Mouse (Mus musculus) cerebellum, adult 2 months (tissue): ENCODE data around the gene Tbc1d22b.

ENCODE experiments used
- CTCF ChIP-seq: fragments of 200-500 bp; IDR thresholded peaks from 2 replicates; pipeline ENCODE4 v1.5.1; 2011; ENCODE audit warnings: low read depth, mild to moderate bottlenecking, control low read depth, low read length, moderate library complexity, borderline replicate concordance; ENCODE audit not compliant: insufficient read depth
- POLR2A ChIP-seq: fragments of 200-500 bp; IDR thresholded peaks from 2 replicates; pipeline ENCODE4 v1.6.1; 2011; ENCODE audit warnings: low read length, control low read depth, borderline replicate concordance; ENCODE audit not compliant: insufficient read depth

DNA sequence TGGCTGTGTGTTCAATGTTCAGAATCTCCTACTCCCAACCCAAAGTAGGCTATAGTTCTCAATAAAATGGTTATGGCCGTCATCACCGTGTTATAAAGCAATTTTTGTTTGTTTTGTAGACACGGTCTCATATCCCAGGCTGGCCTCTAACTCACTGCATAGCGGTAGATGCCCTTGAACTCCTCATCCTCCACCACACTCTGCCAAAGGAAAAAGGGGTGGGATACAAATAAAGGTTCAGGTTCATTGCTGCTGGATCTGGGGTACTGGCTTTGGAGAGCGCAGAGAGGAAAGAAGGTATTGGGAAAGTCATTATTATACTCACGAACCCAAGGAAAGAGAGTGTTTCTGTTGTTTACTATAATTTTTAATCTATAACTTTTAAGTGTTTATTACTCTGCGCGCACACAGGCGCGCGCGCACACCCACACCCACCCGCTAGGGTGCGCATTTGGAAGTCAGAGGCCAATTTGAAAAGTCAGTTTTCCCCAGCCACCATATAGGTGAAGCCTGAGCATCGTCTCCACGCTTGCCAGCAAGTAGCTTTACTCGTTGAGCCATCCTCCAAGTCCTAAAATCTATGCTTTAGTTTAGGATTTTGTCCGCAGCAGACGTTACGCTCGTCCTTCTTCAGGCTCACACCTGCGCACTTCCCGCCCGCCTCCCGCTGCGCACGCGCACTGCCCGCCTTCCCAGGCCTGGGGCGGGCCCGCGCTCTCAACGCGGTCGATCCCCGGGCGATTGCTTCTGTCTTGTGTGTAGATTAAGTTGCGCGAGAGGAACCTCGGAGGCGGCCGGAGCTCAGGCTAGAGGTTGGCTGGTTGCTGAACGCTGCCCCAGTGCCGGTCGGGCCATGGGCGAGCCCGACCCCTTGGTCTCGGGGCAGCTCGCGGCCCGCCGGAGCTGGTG, 64.8 kb downstream of the Tbc1d22b start, which contains the start of the genes Rnf8 and Gm28043:
- TF ChIP-seq POLR2A (peak; percentile 75; the same call in 1 of the 2 replicates), CTCF (peak; percentile 74)
